ENCODE assay signal across 16 mouse cellular contexts in genomic region chr2:35965883-35966513, GRCm38 (mm10).
"Had no signal": no experiment of that assay in that cellular context is flagged by ENCODE, and none has a peak within 500 bp of the region (broad histone marks: within the 10 kb centered on the region; RNA-seq: fewer than 3 reads in every experiment).

No protein-coding gene starts in this region.

- H3K27ac ChIP-seq: midbrain, embryonic 10.5 days; midbrain, embryonic 12.5 days; neural tube, embryonic 12.5 days; stomach, embryonic 15.5 days; stomach, postnatal 0 days had no signal

- H3K27me3 ChIP-seq: midbrain, embryonic 12.5 days; neural tube, embryonic 12.5 days had no signal

- H3K9ac ChIP-seq: lung, embryonic 14.5 days; midbrain, embryonic 12.5 days; neural tube, embryonic 12.5 days; stomach, embryonic 15.5 days had no signal

- H3K9me3 ChIP-seq: midbrain, embryonic 10.5 days; midbrain, embryonic 12.5 days; neural tube, embryonic 12.5 days; stomach, embryonic 15.5 days had no signal

- H3K4me2 ChIP-seq: lung, embryonic 14.5 days; midbrain, embryonic 12.5 days; neural tube, embryonic 12.5 days; stomach, embryonic 15.5 days had no signal

- DNase-seq: lung, adult 18-20 months; lung, embryonic 14.5 days; lung, postnatal 10 days; lung, postnatal 4 days; midbrain, embryonic 14.5 days; right cerebral cortex, postnatal 14 days; thymus, adult 2 months; thymus, postnatal 25 days; thymus, postnatal 4 days had no signal

- H3K4me1 ChIP-seq: stomach, embryonic 15.5 days had no signal

- H3K36me3 ChIP-seq: midbrain, embryonic 10.5 days; midbrain, embryonic 12.5 days; neural tube, embryonic 12.5 days; stomach, embryonic 15.5 days had no signal

- ATAC-seq: midbrain, embryonic 16.5 days had no signal

- H3K4me3 ChIP-seq: midbrain, embryonic 10.5 days; midbrain, embryonic 12.5 days; myocyte; neural tube, embryonic 12.5 days; stomach, embryonic 15.5 days had no signal
